Mouse (Mus musculus): ENCODE measurements at regions not wholly inside any gene's neighbourhood (a gene's known extent, or its start where the extent isn't known, plus 50 kb on each side); places are given as distances from the start of the nearest gene placed in this dataset.

DNA sequence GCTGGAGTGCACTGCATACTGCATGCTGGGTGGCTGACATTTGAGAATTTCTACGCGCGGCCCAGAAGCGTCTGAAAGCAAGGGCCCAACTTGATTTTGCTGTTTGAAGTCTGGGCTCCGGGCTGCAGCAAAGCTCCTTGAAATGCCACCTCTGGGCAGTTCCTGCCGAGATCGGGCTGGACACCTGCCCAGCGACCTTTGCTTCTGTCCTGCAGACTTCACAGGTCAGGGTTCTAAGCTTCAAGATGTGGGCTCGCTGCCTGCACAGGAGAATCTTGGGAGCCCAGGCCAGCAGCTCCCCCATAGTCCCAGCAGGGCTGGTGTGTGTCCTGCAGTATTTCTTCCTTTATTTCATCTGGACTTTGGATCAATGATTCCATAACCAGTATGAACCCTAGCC, 57.1 kb upstream of the A230072I06Rik start:
- no peak overlapping the region for H3K27ac ChIP-seq
- H3K27me3 ChIP-seq (replicated peaks), result no peaks in the 10 kb centered on the region
- H3K9ac ChIP-seq, result no peak overlapping the region
- H3K4me3 ChIP-seq, result no peak overlapping the region
- H3K36me3 ChIP-seq, result no peaks in the 10 kb centered on the region
- no peaks in the 10 kb centered on the region for H3K4me1 ChIP-seq
- no peaks in the 10 kb centered on the region for H3K9me3 ChIP-seq
- WGBS, result 81% methylated on average over 9 of the region's 9 CpGs
- H3K4me2 ChIP-seq (replicated peaks), result no peak overlapping the region
- no peak for ATAC-seq (ENCODE audit: low FRiP score, low read depth)

DNA sequence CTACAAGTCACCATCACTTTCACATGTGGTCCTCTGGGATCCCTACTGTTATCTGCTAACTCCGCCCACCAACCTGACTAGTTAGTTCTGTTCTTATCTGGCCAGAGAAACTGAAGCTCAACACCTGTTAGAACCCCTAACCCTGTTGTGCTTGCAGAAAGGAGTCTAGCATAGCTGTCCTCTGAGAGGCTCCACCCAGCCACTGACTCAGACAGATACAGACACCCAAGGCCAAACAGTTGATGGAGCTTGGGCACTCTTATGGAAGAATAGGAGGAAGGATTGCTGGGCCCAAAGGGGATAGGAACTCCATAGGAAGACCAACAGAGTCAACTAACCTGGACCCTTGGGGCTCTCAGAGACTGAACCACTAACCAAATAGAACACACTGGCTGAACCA, 55.2 kb upstream of the A230072I06Rik start:
- Histone ChIP-seq H3K9me3 (no peaks in the 10 kb centered on the region), H3K27me3 (replicated peaks) (no peaks in the 10 kb centered on the region), H3K36me3 (no peaks in the 10 kb centered on the region), H3K9ac (no peak overlapping the region), H3K4me3 (no peak overlapping the region), H3K27ac (no peak overlapping the region), H3K4me1 (no peaks in the 10 kb centered on the region), H3K4me2 (replicated peaks) (no peak overlapping the region)
- WGBS, result 92% methylated on average over 1 of the region's 1 CpGs
- ATAC-seq (ENCODE audit: low FRiP score, low read depth), result no peak

All from neural tube, embryonic 12.5 days (tissue).